Mouse (Mus musculus) urinary bladder, adult 18-20 months (tissue): ENCODE measurements around the gene Hibadh.
A peak's percentile ranks its signal among the peaks of the same experiment; 100 is the strongest.
"Not testable (repeated sequence)": the region's sequence is repeated elsewhere in the genome, so short reads cannot be mapped to it uniquely, and the experiment has no call there.

ENCODE experiments used
- DNase-seq, 2 experiments: peaks; one replicate each; pipeline ENCODE4 v3.0.0; 2022; ENCODE audit warnings: low spot score in 2 of 2, mixed read lengths in 2 of 2

Gene Hibadh

GRCm38 (mm10) chr6:52640224-52640712 is at the start of gene Hibadh:
Gene Hibadh (minus strand): TSS chr6:52640389.
- DNase-seq: peak; percentile 98 to 100

DNA sequence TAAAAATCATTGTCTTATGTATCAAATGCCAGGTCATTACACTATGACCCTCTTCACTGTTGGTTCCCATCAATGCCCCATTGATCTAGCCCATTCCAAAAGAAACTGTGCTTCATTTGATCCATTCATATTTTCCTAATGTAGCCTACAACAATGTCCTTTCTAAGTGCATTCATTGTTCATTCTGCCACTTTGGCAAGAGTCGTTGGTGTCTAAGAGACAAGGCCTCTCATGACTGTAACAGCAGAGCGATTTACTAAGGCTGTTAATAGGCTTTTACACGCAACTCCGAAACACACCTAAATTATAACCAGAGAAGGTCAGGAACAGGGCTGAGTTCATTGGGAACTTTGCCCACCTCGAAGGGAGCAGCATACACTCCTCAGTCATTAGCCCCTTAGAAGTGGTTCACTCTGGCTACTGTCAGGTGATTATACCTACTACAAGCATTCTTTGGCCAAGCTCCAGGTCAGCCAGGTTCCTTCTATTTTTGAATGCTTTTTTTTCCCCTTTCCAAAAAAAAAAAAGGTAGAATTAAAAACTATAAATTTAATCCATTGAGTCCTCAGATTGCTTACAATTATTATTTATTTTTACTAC is 46.8 kb upstream of the Hibadh start:
- no peak for DNase-seq

GRCm38 (mm10) chr6:52682607-52683006 is 42.4 kb upstream of the Hibadh start:
- DNase-seq: no peak

GRCm38 (mm10) chr6:52681847-52682485 is 41.8 kb upstream of the Hibadh start:
- DNase-seq: no peak

- DNase-seq: no peak
These were observed 40.4 kb upstream of the Hibadh start for GRCm38 (mm10) chr6:52680458-52681032.

DNA sequence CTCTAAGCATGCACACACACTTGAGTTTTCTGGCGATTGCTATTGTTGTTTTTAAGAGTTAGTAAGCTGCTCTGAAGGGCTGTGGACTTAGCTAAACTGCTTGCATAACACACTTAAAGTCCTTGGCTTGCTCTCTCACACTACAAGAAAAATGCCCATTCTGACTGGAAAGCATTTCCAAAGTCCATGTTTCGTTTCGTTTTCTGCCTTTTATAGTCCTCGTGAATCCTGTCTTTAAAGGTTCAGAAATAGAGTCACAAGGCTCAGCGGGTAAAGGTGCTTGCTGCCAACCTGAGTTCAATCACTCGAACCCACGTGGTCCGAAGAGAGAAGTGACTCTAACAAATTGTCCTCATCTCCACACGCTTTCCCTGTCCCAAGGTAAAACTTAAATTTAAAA is 39.4 kb upstream of the Hibadh start:
- DNase-seq: no peak

DNA sequence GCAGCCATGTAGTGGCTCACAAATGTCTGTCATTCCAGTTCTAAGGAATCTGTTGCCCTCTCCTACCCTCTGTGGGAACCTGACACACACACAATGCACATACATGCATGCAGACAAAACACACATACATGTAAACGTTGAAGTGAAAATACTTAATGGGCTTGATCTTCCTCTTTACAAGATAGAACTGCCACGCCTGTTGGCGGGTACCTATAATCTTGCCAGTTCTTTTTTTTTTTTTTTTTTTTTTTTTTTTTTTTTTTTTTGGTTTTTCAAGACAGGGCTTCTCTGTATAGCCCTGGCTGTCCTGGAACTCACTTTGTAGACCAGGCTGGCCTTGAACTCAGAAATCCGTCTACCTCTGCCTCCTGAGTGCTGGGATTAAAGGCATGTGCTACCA is 37.3 kb upstream of the Hibadh start:
- not testable (repeated sequence) for DNase-seq

GRCm38 (mm10) chr6:52675222-52675921 is 35.2 kb upstream of the Hibadh start:
- peak in 1 of 2 experiments; percentile 40 for DNase-seq

DNA sequence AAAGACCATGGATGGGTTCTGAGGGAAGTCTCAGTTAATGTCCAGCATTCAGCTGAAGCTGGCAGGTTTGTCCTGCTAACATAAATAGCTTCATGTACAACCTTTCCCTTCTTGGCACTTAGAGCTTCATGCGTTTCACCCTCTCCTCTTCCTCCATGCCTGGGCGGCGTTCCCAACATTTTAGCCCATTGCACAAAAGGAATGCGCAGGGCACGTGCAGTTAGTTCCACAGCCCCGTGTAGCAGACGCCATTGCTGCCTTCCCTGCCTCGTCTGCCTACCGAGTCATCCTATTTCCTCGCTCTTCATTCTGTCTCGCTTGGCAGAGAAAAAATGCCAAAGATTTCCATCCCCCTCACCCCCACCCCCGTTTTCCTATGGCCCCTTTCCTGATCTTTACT is 34.4 kb upstream of the Hibadh start:
- peak in 1 of 2 experiments; percentile 18 for DNase-seq

DNA sequence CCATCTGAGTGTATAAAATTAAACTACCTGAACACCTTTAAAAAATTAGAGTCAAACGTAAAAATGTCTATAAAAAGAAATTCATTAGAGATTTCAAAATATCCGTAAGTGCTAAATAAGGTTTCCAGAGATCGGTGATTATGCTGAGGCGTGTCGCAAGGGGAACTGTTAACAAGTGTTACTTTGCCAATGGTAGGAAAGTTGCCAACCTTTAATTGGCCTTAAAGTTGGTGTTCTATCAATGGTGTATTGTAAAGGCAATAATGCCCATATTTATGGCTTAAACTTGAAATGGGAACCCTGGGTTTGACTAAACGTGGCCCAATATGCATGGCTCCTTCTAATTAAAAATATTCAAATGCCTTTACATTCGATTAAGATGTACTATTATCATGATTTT is 33.5 kb upstream of the Hibadh start:
- no peak for DNase-seq

- no peak for DNase-seq
These were observed 32.4 kb upstream of the Hibadh start for GRCm38 (mm10) chr6:52672539-52672938.

DNA sequence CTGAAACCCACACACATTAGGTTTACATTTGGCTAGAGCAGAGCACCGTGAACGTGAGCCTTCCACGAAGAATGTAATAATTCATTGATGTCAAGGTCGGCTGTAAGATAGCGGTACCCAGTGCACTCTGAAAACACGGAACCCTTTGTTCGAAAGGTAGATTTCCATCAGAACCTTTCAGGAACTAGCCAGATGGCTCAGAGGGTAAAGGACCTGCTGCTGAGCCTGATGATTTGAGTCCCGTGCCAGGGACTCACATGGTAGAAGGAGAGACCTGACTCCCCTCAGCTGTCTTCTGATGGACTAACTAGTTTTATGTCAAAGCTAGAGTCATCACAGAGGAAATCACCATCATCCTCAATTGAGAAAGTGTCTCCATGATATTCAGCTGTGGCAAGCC is 31.6 kb upstream of the Hibadh start:
- no peak for DNase-seq

DNA sequence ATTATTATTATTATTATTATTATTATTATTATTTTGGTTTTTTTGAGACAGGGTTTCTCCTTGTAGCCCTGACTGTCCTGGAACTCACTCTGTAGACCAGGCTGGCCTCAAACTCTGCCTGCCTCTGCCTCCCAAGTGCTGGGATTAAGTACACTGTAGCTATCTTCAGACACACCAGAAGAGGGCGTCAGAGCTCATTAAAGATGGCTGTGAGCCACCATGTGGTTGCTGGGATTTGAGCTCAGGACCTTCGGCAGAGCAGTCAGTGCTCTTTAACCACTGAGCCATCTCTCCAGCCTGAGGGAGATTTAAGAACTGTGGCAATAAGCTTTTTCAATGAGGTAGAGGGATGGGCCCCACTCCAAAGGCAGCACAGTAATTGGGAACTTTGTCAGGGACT is 29.7 kb upstream of the Hibadh start:
- DNase-seq: not testable (repeated sequence)

DNA sequence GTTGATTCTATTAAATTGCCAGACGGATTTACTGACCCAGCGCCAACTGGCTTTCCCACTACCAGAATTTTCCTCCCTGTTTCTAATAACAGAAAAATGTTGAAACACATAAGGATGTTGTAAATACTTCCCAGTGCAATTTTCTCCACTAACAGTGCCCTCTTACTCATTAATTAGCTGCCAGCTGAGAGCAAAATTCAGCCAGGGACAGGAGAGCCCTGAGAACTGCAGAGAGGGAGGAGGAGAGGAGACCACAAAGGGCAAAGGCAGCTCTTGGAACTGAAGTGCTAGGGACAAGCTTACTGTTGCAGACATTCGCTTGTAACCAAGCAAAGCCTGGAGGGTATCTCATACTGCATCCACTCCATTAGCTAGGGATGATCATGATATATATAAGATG is 27.5 kb upstream of the Hibadh start:
- DNase-seq: no peak

GRCm38 (mm10) chr6:52663021-52663420 is 22.8 kb upstream of the Hibadh start:
- DNase-seq: no peak

DNA sequence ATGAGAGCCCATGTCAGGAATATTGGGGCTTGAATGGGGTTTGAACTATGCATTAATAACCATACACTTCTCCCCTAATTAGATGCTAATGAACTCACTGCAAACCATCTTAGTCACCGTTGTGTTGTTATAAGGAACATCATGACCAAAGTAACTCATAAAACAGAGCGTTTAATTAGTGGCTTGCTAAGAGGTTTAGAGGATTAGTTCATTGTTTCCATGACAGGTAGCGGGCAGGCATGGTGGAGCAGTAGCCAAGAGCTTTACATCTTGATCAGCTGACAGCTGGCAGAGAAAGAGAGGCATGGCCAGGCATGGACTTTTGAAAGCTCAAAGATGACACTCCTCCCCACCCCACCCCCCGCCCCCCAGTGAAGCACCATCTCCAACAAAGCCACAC is 15.1 kb upstream of the Hibadh start:
- DNase-seq: no peak

DNA sequence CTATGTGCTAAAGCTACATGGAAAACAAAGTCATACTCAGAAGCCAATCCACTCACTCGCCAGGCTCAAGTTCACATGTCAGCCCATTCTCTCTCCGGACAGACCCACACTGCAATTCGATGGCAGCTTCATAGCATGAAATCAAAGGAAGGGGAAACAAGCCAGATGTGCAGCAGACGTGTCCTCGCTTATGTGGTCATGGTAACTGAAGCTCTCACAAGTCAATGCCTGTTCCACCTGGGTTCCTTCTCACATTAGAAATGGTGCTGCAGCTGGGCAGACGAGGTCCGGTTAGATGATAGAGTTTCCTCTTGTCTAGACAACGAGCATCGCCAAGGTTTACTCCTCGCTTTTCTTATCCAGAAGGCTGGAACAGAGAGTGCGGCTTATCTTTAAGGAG is 8.6 kb upstream of the Hibadh start:
- no peak for DNase-seq

- no peak for DNase-seq
These were observed 7.8 kb upstream of the Hibadh start for GRCm38 (mm10) chr6:52648031-52648430.

DNA sequence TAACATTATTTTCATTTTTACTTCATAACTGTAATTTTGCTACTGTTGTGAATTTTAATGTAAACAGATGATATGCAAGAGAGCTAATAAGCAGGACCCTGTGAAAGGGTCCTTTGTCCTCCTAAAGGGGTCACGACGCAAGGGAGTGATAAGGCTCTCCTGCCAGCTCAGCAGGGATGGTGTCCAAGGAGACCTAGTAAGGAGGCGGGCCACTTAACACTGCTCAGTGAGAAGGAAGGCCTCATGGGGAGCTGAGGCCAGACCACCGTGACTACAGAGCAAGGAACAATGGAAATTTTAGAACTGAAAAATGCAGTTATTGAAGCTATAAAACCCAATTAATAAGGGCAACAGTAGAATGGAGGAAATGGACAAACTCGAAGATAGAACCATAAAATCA is 5.7 kb upstream of the Hibadh start:
- DNase-seq: no peak

DNA sequence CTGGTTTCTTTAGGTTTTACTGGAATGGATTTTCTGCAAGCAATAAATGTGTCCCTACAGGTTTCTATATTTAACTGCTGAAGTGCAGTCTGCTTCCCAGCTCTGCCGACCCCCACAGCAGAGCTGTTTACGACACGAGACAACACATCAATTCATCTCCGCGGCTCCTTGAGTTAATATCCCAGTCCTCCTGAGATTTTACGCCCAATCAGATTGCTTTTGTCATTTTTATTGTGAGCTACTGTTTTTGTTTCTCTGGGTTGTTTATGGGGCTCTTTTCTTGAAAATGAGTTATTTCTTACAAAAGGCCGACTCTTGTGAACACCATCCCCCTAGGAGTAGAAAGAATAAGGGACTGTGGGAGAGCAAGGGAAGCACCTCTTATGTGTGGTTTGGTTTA is 2.0 kb upstream of the Hibadh start:
- no peak for DNase-seq

GRCm38 (mm10) chr6:52641076-52641475 is 887 bp upstream of the Hibadh start:
- no peak for DNase-seq

- DNase-seq: peak in 1 of 2 experiments; percentile 62
These were observed 504 bp downstream of the Hibadh start for GRCm38 (mm10) chr6:52639546-52640223.
